Mouse (Mus musculus): ENCODE measurements around the gene Vav2.

- TF ChIP-seq CTCF (IDR thresholded peaks at IDR 0.05; ENCODE audit: control insufficient read depth, insufficient read depth, insufficient read length): peak; percentile 32
- no peak for TF ChIP-seq USF1 (IDR thresholded peaks at IDR 0.05; ENCODE audit: low read depth)
- TF ChIP-seq MYOD1 (IDR thresholded peaks at IDR 0.05; ENCODE audit: control insufficient read depth, insufficient read length, low read depth): no peak
- no peak for TF ChIP-seq MAX (IDR thresholded peaks at IDR 0.05)
- TF ChIP-seq MYOG (IDR thresholded peaks at IDR 0.05; ENCODE audit: control insufficient read depth, extremely low read depth, insufficient read length): no peak
- TF ChIP-seq CEBPB (IDR thresholded peaks at IDR 0.05; ENCODE audit: low read depth): no peak
- TF ChIP-seq FOSL1 (IDR thresholded peaks at IDR 0.05; ENCODE audit: insufficient read depth, low read length, poor library complexity, severe bottlenecking): no peak
Observed at GRCm38 (mm10) chr2:27280920-27281611, 145.8 kb downstream of the Vav2 start.
